Mouse (Mus musculus): ENCODE data around the gene Scrt2. TPM values are rescaled to one million over a fixed set of nuclear protein-coding genes. Genes with fewer than 3 reads are reported as not detected.

The Scrt2 gene
- polyA plus RNA-seq, 1 experiment = 0.03 TPM

DNA sequence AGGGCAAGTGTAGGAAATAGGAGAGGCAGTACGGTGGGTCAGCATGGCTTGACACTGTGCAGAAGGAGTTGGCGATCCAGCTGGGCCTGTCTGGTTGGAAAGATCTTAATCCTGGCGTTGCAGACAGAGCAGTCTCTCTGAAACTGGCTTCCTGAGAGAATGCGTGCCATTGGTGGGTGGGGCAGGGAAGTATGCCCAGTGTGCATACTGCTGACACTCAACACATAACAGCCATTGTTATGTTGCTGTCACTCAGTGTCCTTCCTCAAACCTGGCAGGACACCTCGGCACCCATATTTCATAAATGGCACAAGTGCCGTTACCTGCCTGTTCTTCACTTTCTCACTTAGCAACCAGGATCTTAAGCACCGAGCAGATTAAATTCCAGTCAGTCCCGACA lies 51.4 kb downstream of the Scrt2 start:
- Histone ChIP-seq H3K27ac (ENCODE audit: insufficient read depth, low read depth, low read length) (no peak overlapping the region), H3K27me3 (ENCODE audit: control insufficient read depth, insufficient read depth, low read length) (no peaks in the 10 kb centered on the region), H3K36me3 (ENCODE audit: control insufficient read depth, insufficient read depth, low read length) (no peaks in the 10 kb centered on the region), H3K4me3 (ENCODE audit: low read depth, low read length) (no peak overlapping the region), H3K4me1 (ENCODE audit: control insufficient read depth, insufficient read depth, insufficient read length, low read length) (no peaks in the 10 kb centered on the region)
- 30% methylated on average over 8 of the region's 8 CpGs for WGBS
- TF ChIP-seq CTCF (IDR thresholded peaks at IDR 0.05; ENCODE audit: extremely low read depth, insufficient read length, insufficient replicate concordance, low read depth, low read length) (no peak), POLR2A (IDR thresholded peaks at IDR 0.05; ENCODE audit: low read depth, low read length) (no peak)

DNA sequence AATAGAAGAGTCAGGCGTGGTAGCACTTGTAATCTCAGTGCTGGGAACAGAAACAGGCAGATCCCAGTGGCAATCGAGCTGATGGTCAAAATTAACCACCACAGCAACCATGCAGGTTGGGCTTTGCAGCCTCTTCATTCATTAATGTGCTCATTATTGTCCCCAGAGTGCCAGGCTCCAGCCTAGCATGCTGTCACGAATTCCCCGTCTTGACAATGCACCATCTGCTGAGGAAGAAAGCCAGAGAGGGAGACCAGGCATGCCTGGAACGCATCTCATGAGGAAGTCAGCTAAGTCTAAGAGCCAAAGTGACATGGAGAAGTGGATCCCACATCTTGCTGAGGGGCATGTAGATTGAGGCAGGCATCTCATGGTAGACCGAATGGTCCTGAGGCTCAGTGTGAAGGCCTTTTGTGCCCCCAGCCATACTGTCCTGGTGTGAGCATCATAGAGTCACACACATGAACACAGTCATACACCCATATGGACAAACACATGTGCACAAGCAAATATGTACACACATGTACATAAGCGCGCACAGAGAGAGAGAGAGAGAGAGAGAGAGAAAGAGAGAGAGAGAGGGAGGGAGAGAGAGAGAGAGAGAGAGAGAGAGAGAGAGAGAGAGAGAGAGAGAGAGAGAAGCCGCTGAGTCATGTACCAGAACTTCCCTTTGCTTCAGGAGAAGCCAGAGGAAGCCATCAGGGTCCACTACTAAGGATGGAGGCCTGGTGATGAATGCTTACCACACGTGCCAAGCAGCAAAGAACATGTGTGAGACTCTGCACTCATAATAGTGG lies 58.1 kb downstream of the Scrt2 start:
- H3K4me1 ChIP-seq (ENCODE audit: control insufficient read depth, insufficient read depth, insufficient read length, low read length) = peaks cover 5% of the 10 kb centered on the region
- no peak overlapping the region for H3K4me3 ChIP-seq (ENCODE audit: low read depth, low read length)
- WGBS = 69% methylated on average over 10 of the region's 10 CpGs
- TF ChIP-seq POLR2A (IDR thresholded peaks at IDR 0.05; ENCODE audit: low read depth, low read length) (no peak), CTCF (IDR thresholded peaks at IDR 0.05; ENCODE audit: extremely low read depth, insufficient read length, insufficient replicate concordance, low read depth, low read length) (no peak)
- H3K27ac ChIP-seq (ENCODE audit: insufficient read depth, low read depth, low read length) = no peak overlapping the region
- H3K27me3 ChIP-seq (ENCODE audit: control insufficient read depth, insufficient read depth, low read length) = peaks cover 24% of the 10 kb centered on the region
- H3K36me3 ChIP-seq (ENCODE audit: control insufficient read depth, insufficient read depth, low read length) = no peaks in the 10 kb centered on the region

DNA sequence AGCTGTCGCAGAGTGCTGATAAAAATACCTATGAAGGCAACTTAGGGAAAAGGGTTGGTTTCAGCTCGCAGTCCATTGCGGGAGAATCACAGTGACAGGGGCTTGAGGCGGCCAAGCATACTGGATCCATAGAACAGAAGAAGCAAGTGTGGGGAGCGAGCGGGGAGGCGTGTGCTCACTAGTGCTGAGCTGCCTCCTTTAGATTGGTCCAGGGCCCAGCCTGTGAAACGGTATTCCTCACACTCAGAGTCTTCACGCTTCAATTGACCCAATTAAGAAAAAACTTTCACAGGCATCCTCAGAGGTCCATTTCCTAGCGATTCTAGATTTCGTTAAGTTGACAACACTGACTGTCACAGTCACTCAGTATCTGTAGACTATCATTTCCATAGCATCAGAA lies 59.6 kb downstream of the Scrt2 start:
- Histone ChIP-seq H3K4me3 (ENCODE audit: low read depth, low read length) (no peak overlapping the region), H3K27me3 (ENCODE audit: control insufficient read depth, insufficient read depth, low read length) (peaks cover 30% of the 10 kb centered on the region), H3K36me3 (ENCODE audit: control insufficient read depth, insufficient read depth, low read length) (no peaks in the 10 kb centered on the region), H3K4me1 (ENCODE audit: control insufficient read depth, insufficient read depth, insufficient read length, low read length) (peaks cover 5% of the 10 kb centered on the region), H3K27ac (ENCODE audit: insufficient read depth, low read depth, low read length) (no peak overlapping the region)
- no peak for TF ChIP-seq POLR2A (IDR thresholded peaks at IDR 0.05; ENCODE audit: low read depth, low read length)
- no peak for TF ChIP-seq CTCF (IDR thresholded peaks at IDR 0.05; ENCODE audit: extremely low read depth, insufficient read length, insufficient replicate concordance, low read depth, low read length)
- 57% methylated on average over 11 of the region's 11 CpGs for WGBS

DNA sequence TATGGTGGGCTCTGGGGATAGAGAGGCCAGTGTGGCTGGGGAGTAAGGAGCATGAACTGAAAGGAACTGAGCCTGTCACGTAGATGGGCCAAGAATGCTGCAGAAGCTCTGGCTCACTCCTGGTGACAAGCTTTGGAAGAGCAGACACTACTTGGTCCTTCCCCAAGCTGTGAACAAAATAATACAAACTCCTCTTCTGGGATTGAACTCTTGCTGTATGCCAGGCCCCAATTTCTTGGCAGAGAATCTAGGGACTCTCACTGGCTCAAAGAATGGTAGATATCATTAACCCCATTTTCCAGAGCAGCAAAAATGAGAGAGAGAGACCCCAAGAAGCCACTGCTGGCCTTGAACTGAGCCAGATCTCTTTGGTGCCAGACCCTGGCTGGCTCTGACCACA lies 60.2 kb downstream of the Scrt2 start:
- Histone ChIP-seq H3K4me3 (ENCODE audit: low read depth, low read length) (no peak overlapping the region), H3K4me1 (ENCODE audit: control insufficient read depth, insufficient read depth, insufficient read length, low read length) (peaks cover 5% of the 10 kb centered on the region), H3K27me3 (ENCODE audit: control insufficient read depth, insufficient read depth, low read length) (peaks cover 30% of the 10 kb centered on the region), H3K27ac (ENCODE audit: insufficient read depth, low read depth, low read length) (no peak overlapping the region), H3K36me3 (ENCODE audit: control insufficient read depth, insufficient read depth, low read length) (no peaks in the 10 kb centered on the region)
- 44% methylated on average over 1 of the region's 1 CpGs for WGBS
- TF ChIP-seq POLR2A (IDR thresholded peaks at IDR 0.05; ENCODE audit: low read depth, low read length) (no peak), CTCF (IDR thresholded peaks at IDR 0.05; ENCODE audit: extremely low read depth, insufficient read length, insufficient replicate concordance, low read depth, low read length) (no peak)

DNA sequence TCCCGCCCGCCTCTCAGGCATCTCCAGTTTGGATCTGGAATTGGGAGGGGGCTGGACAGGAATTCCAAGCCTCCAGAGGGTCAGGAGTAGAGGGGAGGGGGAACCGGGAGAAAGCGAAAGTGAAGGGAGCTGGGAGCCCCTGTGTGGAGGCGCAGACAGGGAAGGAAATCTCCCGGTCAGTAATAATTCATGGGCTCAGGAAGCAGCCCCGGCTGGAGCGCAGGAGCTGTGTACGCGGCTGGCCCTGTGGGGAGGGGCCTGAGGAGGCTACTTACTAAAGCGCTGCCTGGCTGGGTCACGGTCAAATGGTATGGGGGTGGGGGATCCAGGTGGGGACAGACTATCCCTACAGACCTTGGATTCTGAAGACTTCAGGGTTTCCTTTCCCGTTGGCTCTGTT lies 60.7 kb downstream of the Scrt2 start:
- no peak overlapping the region for H3K27ac ChIP-seq (ENCODE audit: insufficient read depth, low read depth, low read length)
- peaks cover 30% of the 10 kb centered on the region for H3K27me3 ChIP-seq (ENCODE audit: control insufficient read depth, insufficient read depth, low read length)
- H3K4me1 ChIP-seq (ENCODE audit: control insufficient read depth, insufficient read depth, insufficient read length, low read length) = peaks cover 5% of the 10 kb centered on the region
- TF ChIP-seq POLR2A (IDR thresholded peaks at IDR 0.05; ENCODE audit: low read depth, low read length) (no peak), CTCF (IDR thresholded peaks at IDR 0.05; ENCODE audit: extremely low read depth, insufficient read length, insufficient replicate concordance, low read depth, low read length) (no peak)
- peak overlapping the region; percentile 34 for H3K4me3 ChIP-seq (ENCODE audit: low read depth, low read length)
- WGBS = 4% methylated on average over 13 of the region's 13 CpGs
- no peaks in the 10 kb centered on the region for H3K36me3 ChIP-seq (ENCODE audit: control insufficient read depth, insufficient read depth, low read length)

DNA sequence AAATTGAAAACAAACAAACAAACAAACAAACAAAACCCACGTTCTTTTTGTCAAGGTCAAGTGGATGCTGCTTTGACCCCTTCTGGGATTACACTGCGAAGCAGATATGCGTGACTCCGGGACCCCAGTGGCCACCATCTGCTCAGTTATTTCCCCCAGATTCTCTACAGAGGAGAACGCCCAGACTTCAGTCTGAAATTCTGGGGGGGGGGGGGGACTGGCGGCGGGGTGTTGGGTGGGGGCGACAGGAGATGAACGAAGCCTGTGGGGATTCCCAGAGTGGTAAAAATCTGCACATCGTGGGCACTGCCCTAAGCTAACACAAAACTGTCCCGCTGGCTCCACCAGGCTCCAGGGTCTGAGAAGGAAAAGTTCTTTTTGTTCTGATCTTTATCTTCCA lies 61.2 kb downstream of the Scrt2 start:
- H3K36me3 ChIP-seq (ENCODE audit: control insufficient read depth, insufficient read depth, low read length) = no peaks in the 10 kb centered on the region
- peaks cover 30% of the 10 kb centered on the region for H3K27me3 ChIP-seq (ENCODE audit: control insufficient read depth, insufficient read depth, low read length)
- peaks cover 5% of the 10 kb centered on the region for H3K4me1 ChIP-seq (ENCODE audit: control insufficient read depth, insufficient read depth, insufficient read length, low read length)
- TF ChIP-seq POLR2A (IDR thresholded peaks at IDR 0.05; ENCODE audit: low read depth, low read length) = no peak
- WGBS = 10% methylated on average over 11 of the region's 11 CpGs
- H3K27ac ChIP-seq (ENCODE audit: insufficient read depth, low read depth, low read length) = no peak overlapping the region
- no peak overlapping the region for H3K4me3 ChIP-seq (ENCODE audit: low read depth, low read length)

DNA sequence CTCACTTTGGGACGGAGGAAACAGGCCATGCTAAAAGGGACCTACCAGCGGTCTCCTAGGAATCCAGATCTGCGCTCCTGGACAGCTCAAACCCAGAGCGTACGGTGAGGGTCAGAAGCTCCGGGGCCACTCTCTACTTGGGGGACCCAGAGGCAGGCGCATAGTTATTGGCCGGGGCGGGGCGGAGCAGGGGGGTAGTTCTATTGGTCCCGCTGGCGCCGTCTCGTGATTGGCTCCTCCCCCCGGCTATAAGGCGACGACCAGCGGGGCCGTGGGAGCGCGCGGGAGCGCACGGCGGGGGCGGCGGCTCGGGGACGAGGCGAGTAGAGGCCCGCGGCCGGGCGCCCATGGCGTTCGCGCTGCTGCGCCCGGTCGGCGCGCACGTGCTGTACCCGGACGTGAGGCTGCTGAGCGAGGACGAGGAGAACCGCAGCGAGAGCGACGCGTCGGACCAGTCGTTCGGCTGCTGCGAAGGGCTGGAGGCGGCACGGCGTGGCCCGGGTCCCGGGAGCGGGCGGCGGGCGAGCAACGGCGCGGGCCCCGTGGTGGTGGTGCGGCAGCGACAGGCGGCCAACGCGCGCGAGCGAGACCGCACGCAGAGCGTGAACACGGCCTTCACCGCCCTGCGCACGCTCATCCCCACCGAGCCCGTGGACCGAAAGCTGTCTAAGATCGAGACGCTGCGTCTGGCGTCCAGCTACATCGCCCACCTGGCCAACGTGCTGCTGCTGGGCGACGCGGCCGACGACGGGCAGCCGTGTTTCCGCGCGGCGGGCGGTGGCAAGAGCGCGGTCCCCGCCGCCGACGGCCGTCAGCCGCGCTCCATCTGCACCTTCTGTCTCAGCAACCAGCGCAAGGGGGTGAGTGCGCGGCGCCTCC lies 62.2 kb downstream of the Scrt2 start, which contains the start of gene Tcf15:
Gene Tcf15 (plus strand): TSS at position 283 of the 879 bp plus-strand sequence.
- WGBS = 1% methylated on average over 117 of the region's 118 CpGs
- TF ChIP-seq CTCF (IDR thresholded peaks at IDR 0.05; ENCODE audit: extremely low read depth, insufficient read length, insufficient replicate concordance, low read depth, low read length) (no peak), POLR2A (IDR thresholded peaks at IDR 0.05; ENCODE audit: low read depth, low read length) (peak; percentile 29; the same call in 1 of the 2 replicates)

More for the DNA sequence above, 62.2 kb downstream of the Scrt2 start, which contains the start of gene Tcf15:
- H3K36me3 ChIP-seq (ENCODE audit: control insufficient read depth, insufficient read depth, low read length) = no peaks in the 10 kb centered on the region
- H3K4me1 ChIP-seq (ENCODE audit: control insufficient read depth, insufficient read depth, insufficient read length, low read length) = peaks cover 5% of the 10 kb centered on the region
- H3K4me3 ChIP-seq (ENCODE audit: low read depth, low read length) = peak within 1 kb of the TSS; percentile 62
- no peak within 1 kb of the TSS for H3K27ac ChIP-seq (ENCODE audit: insufficient read depth, low read depth, low read length)
- H3K27me3 ChIP-seq (ENCODE audit: control insufficient read depth, insufficient read depth, low read length) = peaks cover 30% of the 10 kb centered on the region

Measured in small intestine, adult 2 months (tissue).